Mouse (Mus musculus): ENCODE results near the gene Rab11a. TPM values are rescaled to one million over a fixed set of nuclear protein-coding genes. Genes with fewer than 3 reads are reported as not detected.

The Rab11a gene
- polyA plus RNA-seq, 1 experiment from 2014 or later = 335 TPM

- Histone ChIP-seq H3K4me1 (peaks cover 40% of the 10 kb centered on the region), H3K4me2 (no peak overlapping the region), H3K27me3 (replicated peaks) (no peaks in the 10 kb centered on the region), H3K9ac (no peak overlapping the region), H3K9me3 (no peaks in the 10 kb centered on the region), H3K4me3 (no peak overlapping the region), H3K36me3 (peaks cover 66% of the 10 kb centered on the region), H3K27ac (replicated peaks) (no peak overlapping the region)
- no peak for ATAC-seq (ENCODE audit: extremely low read depth, insufficient number of reproducible peaks, low FRiP score, low TSS enrichment)
Measured at GRCm38 (mm10) chr9:64703420-64703965, 34.1 kb downstream of the Rab11a start.

DNA sequence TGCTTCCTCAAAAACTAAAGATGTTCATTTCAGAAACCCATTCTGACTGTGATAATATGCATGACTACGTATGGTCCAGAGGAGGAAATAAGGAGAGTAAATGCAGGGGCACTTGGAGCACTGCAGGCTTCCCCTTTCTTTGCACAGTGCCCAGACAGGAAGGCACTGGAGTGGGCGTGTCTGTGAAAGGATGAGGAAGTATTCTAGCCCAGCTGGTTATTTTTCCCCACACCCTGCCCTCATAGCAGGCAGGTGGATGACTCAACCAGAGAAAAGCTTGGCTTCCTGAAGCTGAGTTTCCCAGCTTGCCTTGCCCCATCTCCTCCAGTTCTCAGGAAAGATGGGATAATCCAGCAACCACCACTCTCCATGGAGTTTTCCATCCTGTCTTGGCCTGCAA is 34.6 kb downstream of the Rab11a start:
- Histone ChIP-seq H3K4me3 (no peak overlapping the region), H3K4me1 (peaks cover 40% of the 10 kb centered on the region), H3K4me2 (no peak overlapping the region), H3K27me3 (replicated peaks) (no peaks in the 10 kb centered on the region), H3K27ac (replicated peaks) (no peak overlapping the region), H3K9ac (0 out of 2 replicates have a peak overlapping the region, but pooled peaks have one; percentile 3), H3K9me3 (no peaks in the 10 kb centered on the region), H3K36me3 (peaks cover 66% of the 10 kb centered on the region)
- no peak for ATAC-seq (ENCODE audit: extremely low read depth, insufficient number of reproducible peaks, low FRiP score, low TSS enrichment)
- 69% methylated on average over 2 of the region's 2 CpGs for WGBS

GRCm38 (mm10) chr9:64702391-64702790 is 35.2 kb downstream of the Rab11a start:
- peaks cover 66% of the 10 kb centered on the region for H3K36me3 ChIP-seq
- H3K9me3 ChIP-seq = no peaks in the 10 kb centered on the region
- H3K4me3 ChIP-seq = no peak overlapping the region
- H3K27ac ChIP-seq (replicated peaks) = peak overlapping the region; percentile 55
- no peaks in the 10 kb centered on the region for H3K27me3 ChIP-seq (replicated peaks)
- ATAC-seq (ENCODE audit: extremely low read depth, insufficient number of reproducible peaks, low FRiP score, low TSS enrichment) = no peak
- no peak overlapping the region for H3K4me2 ChIP-seq
- 0 out of 2 replicates have a peak overlapping the region, but pooled peaks have one; percentile 3 for H3K9ac ChIP-seq
- H3K4me1 ChIP-seq = peaks cover 40% of the 10 kb centered on the region

- ATAC-seq (ENCODE audit: extremely low read depth, insufficient number of reproducible peaks, low FRiP score, low TSS enrichment) = no peak
- H3K36me3 ChIP-seq = peaks cover 65% of the 10 kb centered on the region
- H3K27ac ChIP-seq (replicated peaks) = peak overlapping the region; percentile 63
- no peak overlapping the region for H3K9ac ChIP-seq
- no peaks in the 10 kb centered on the region for H3K9me3 ChIP-seq
- no peak overlapping the region for H3K4me2 ChIP-seq
- peaks cover 40% of the 10 kb centered on the region for H3K4me1 ChIP-seq
- 42% methylated on average over 1 of the region's 1 CpGs for WGBS
- H3K4me3 ChIP-seq = no peak overlapping the region
- H3K27me3 ChIP-seq (replicated peaks) = no peaks in the 10 kb centered on the region
Measured at GRCm38 (mm10) chr9:64701651-64702050, 35.9 kb downstream of the Rab11a start.

GRCm38 (mm10) chr9:64700451-64701311 is 36.9 kb downstream of the Rab11a start:
- ATAC-seq (ENCODE audit: extremely low read depth, insufficient number of reproducible peaks, low FRiP score, low TSS enrichment) = no peak
- no peak overlapping the region for H3K4me3 ChIP-seq
- H3K9ac ChIP-seq = no peak overlapping the region
- H3K27ac ChIP-seq (replicated peaks) = 0 out of 2 replicates have a peak overlapping the region, but pooled peaks have one; percentile 63
- H3K36me3 ChIP-seq = peaks cover 64% of the 10 kb centered on the region
- WGBS = 84% methylated on average over 4 of the region's 4 CpGs
- no peak overlapping the region for H3K4me2 ChIP-seq
- H3K27me3 ChIP-seq (replicated peaks) = no peaks in the 10 kb centered on the region
- H3K9me3 ChIP-seq = no peaks in the 10 kb centered on the region
- H3K4me1 ChIP-seq = peaks cover 42% of the 10 kb centered on the region

- WGBS = 82% methylated on average over 1 of the region's 1 CpGs
- Histone ChIP-seq H3K9ac (no peak overlapping the region), H3K4me3 (no peak overlapping the region), H3K4me1 (peaks cover 30% of the 10 kb centered on the region), H3K27ac (replicated peaks) (no peak overlapping the region), H3K27me3 (replicated peaks) (no peaks in the 10 kb centered on the region), H3K9me3 (no peaks in the 10 kb centered on the region), H3K36me3 (peaks cover 67% of the 10 kb centered on the region), H3K4me2 (no peak overlapping the region)
- no peak for ATAC-seq (ENCODE audit: extremely low read depth, insufficient number of reproducible peaks, low FRiP score, low TSS enrichment)
Measured at GRCm38 (mm10) chr9:64698586-64698985, 39.0 kb downstream of the Rab11a start.

DNA sequence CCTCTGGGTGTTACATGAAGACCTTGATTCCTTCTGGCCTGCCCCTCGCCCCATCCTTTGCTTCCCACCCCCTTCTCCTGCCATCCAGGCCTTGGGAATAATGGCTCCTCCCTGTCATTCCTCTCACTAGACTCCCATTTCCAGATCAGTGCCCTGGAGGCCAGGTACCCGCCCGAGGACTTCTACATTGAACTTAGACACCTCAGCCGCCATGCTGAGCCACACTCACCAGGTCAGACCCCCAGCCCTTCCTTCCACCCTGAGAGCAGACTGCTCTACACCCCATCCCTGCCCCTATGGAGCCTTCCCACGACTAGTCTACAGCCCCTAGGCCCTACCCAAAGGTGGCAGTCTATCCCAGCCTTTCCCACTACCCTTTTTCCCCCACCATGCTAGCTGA is 39.9 kb downstream of the Rab11a start:
- Histone ChIP-seq H3K4me2 (no peak overlapping the region), H3K9ac (no peak overlapping the region), H3K27me3 (replicated peaks) (no peaks in the 10 kb centered on the region), H3K4me1 (peaks cover 21% of the 10 kb centered on the region), H3K27ac (replicated peaks) (no peak overlapping the region), H3K9me3 (no peaks in the 10 kb centered on the region), H3K36me3 (peaks cover 74% of the 10 kb centered on the region), H3K4me3 (no peak overlapping the region)
- 71% methylated on average over 5 of the region's 5 CpGs for WGBS
- no peak for ATAC-seq (ENCODE audit: extremely low read depth, insufficient number of reproducible peaks, low FRiP score, low TSS enrichment)

- ATAC-seq (ENCODE audit: extremely low read depth, insufficient number of reproducible peaks, low FRiP score, low TSS enrichment) = no peak
- H3K27me3 ChIP-seq (replicated peaks) = no peaks in the 10 kb centered on the region
- no peak overlapping the region for H3K4me2 ChIP-seq
- no peaks in the 10 kb centered on the region for H3K9me3 ChIP-seq
- peaks cover 14% of the 10 kb centered on the region for H3K4me1 ChIP-seq
- H3K36me3 ChIP-seq = peaks cover 78% of the 10 kb centered on the region
- H3K27ac ChIP-seq (replicated peaks) = no peak overlapping the region
- WGBS = 69% methylated on average over 1 of the region's 1 CpGs
- no peak overlapping the region for H3K9ac ChIP-seq
- H3K4me3 ChIP-seq = no peak overlapping the region
Measured at GRCm38 (mm10) chr9:64697006-64697405, 40.6 kb downstream of the Rab11a start.

DNA sequence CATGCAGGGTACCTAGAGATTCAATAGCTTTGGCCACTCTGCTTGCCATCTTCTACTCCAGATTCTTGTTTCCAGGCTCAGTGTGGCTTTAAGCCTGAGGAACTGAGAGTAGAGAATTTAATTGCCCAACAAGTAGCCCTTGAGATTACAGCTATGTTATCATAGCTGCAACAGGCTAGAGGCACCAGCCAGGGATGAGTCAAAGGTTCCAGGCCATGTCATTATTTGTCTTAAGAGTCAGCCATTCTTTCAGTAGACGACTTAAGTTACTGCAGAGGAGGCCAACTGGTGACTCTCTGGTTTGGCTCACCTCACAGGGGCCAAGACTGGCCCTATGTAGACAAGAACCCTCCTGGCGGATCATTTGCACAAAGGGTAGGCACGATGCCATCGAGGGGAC is 41.2 kb downstream of the Rab11a start:
- Histone ChIP-seq H3K9ac (no peak overlapping the region), H3K4me2 (no peak overlapping the region), H3K4me1 (peaks cover 8% of the 10 kb centered on the region), H3K4me3 (no peak overlapping the region), H3K9me3 (no peaks in the 10 kb centered on the region), H3K27ac (replicated peaks) (no peak overlapping the region), H3K36me3 (peaks cover 78% of the 10 kb centered on the region), H3K27me3 (replicated peaks) (no peaks in the 10 kb centered on the region)
- 74% methylated on average over 4 of the region's 4 CpGs for WGBS
- ATAC-seq (ENCODE audit: extremely low read depth, insufficient number of reproducible peaks, low FRiP score, low TSS enrichment) = no peak

DNA sequence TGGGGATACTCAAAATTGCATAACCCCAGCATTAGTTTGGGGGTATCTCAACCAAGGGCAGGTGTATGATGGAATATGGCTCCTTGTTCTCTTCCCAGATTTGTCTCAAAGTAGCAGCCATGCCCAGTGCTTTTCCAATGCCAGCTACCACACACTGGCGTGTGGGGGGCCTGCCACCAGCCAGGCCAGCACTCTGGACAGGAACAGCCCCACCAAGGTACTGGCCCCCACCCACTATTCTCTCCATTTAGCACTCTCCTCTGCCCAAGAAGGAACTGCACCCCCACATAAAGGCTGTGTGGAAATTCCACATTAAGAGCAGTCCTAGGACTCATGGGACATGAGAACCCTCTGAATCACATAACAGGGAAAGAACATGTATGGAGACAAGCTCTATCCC is 42.3 kb downstream of the Rab11a start:
- Histone ChIP-seq H3K9me3 (no peaks in the 10 kb centered on the region), H3K9ac (no peak overlapping the region), H3K4me2 (no peak overlapping the region), H3K36me3 (peaks cover 73% of the 10 kb centered on the region), H3K27me3 (replicated peaks) (no peaks in the 10 kb centered on the region), H3K4me3 (no peak overlapping the region), H3K4me1 (0 out of 2 replicates have a peak, but pooled peaks cover 2% of the 10 kb centered on the region), H3K27ac (replicated peaks) (no peak overlapping the region)
- WGBS = 87% methylated on average over 1 of the region's 1 CpGs
- ATAC-seq (ENCODE audit: extremely low read depth, insufficient number of reproducible peaks, low FRiP score, low TSS enrichment) = no peak

DNA sequence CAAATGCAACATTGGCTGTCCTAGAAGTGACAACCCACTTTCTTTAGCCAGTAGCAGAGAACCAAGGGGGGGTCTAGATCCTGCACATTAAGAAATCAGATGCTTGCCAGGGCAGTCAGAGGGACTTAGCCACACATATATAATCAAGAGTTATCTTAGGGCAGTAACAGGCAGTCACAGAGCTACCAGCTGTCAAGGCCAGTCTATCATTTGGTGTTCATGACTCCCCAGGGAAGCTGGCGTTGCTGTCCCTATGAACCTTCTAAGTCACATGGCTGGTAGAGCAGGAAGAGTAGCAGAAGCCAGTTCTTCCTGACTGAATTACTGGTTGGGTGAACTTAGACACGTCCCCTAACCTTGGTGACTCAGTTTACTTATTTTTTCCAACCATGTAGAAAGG is 44.5 kb downstream of the Rab11a start:
- peaks cover 54% of the 10 kb centered on the region for H3K36me3 ChIP-seq
- peaks cover 9% of the 10 kb centered on the region for H3K4me1 ChIP-seq
- 62% methylated on average over 2 of the region's 2 CpGs for WGBS
- no peak for ATAC-seq (ENCODE audit: extremely low read depth, insufficient number of reproducible peaks, low FRiP score, low TSS enrichment)
- no peak overlapping the region for H3K4me2 ChIP-seq
- H3K27ac ChIP-seq (replicated peaks) = no peak overlapping the region
- H3K27me3 ChIP-seq (replicated peaks) = no peaks in the 10 kb centered on the region
- H3K9me3 ChIP-seq = no peaks in the 10 kb centered on the region
- no peak overlapping the region for H3K4me3 ChIP-seq
- no peak overlapping the region for H3K9ac ChIP-seq

DNA sequence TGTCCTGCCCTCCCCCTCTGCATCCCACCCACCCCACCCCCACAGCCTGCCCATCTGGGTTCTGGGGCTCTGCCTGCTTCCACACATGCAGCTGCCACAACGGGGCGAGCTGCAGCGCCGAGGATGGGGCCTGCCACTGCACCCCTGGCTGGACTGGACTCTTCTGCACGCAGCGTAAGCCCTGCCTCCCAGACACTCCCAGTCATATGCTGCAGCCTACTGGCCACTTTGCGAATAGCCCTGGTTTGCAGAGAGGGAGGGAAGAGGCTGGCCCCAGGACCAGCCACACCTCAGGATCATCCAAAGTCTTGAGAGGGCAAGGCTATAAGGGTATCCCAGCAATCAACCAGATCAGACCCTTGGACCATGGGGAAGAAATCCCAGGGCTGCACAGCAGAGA is 46.4 kb downstream of the Rab11a start:
- no peak overlapping the region for H3K27ac ChIP-seq (replicated peaks)
- peaks cover 11% of the 10 kb centered on the region for H3K4me1 ChIP-seq
- 6% methylated on average over 7 of the region's 7 CpGs for WGBS
- H3K4me3 ChIP-seq = no peak overlapping the region
- no peaks in the 10 kb centered on the region for H3K9me3 ChIP-seq
- H3K36me3 ChIP-seq = peaks cover 35% of the 10 kb centered on the region
- ATAC-seq (ENCODE audit: extremely low read depth, insufficient number of reproducible peaks, low FRiP score, low TSS enrichment) = no peak
- H3K4me2 ChIP-seq = no peak overlapping the region
- H3K9ac ChIP-seq = no peak overlapping the region
- no peaks in the 10 kb centered on the region for H3K27me3 ChIP-seq (replicated peaks)

Measured in heart, embryonic 13.5 days (tissue).